Mouse (Mus musculus): ENCODE measurements around the gene Diaph3. TPM values are rescaled to one million over a fixed set of nuclear protein-coding genes. Genes with fewer than 3 reads are reported as not detected.

Diaph3 gene
- polyA plus RNA-seq, 1 experiment from 2014 or later: 5.8 TPM

DNA sequence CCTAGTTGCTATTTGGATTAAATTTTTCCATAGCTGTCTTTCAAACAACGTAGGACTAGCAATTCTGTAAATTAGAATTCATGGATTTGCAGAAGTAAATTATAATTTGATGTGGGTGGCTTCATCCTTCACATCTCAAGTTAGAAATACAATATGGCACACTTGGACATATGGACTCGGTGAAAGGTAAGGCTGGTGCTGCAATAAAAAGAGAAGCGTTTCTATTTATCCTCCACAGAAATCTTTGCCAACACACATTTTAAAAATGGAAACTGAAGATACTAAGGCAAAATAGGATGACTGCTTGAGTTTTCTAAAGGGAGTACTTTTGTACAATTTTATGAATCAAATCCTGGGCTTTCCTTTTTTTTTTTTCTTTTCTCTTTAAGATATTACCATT is 480.5 kb downstream of the Diaph3 start:
- no peaks in the 10 kb centered on the region for H3K36me3 ChIP-seq
- H3K9ac ChIP-seq: no peak overlapping the region
- H3K4me1 ChIP-seq: no peaks in the 10 kb centered on the region
- ATAC-seq (ENCODE audit: low FRiP score, low read depth): no peak
- H3K4me3 ChIP-seq: no peak overlapping the region
- H3K27me3 ChIP-seq (replicated peaks): no peaks in the 10 kb centered on the region
- no peak overlapping the region for H3K27ac ChIP-seq
- no peak overlapping the region for H3K4me2 ChIP-seq (replicated peaks)
- H3K9me3 ChIP-seq: no peaks in the 10 kb centered on the region
- WGBS: 97% methylated on average over 3 of the region's 3 CpGs

- Histone ChIP-seq H3K4me3 (no peak overlapping the region), H3K9ac (no peak overlapping the region), H3K27me3 (replicated peaks) (no peaks in the 10 kb centered on the region), H3K9me3 (no peaks in the 10 kb centered on the region), H3K4me2 (replicated peaks) (no peak overlapping the region), H3K4me1 (no peaks in the 10 kb centered on the region), H3K36me3 (no peaks in the 10 kb centered on the region), H3K27ac (no peak overlapping the region)
- WGBS: 84% methylated on average over 5 of the region's 5 CpGs
- ATAC-seq (ENCODE audit: low FRiP score, low read depth): no peak
These were observed 484.8 kb downstream of the Diaph3 start for GRCm38 (mm10) chr14:86656262-86656661.

DNA sequence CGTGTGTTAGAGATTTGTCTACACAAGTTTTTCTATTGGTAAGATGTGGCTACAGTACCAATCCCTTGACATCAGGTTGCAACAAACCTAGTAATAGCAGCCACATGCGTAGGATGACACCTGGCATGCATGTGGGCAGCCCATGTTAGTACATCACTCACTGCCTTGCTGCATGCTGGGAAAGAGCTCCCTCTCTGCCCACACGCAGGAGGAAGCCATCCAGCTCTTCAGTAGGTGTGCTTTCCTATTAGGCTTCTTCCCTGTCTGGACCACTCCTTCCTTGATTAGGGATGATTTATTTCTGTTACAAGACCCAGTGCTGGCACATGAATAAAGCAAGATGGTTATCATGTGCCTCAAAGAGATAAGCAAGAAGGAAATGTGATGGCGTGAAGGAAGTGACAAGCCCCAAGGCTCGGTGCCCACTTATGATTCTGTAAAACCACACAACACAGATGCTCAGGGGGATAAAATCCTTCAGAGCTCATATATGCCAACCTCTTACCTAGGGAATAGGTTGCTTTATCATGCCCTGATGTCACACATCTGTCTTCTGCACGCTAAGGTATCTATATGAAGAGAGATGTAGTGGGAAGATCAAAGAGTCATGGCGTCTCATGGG is 494.4 kb downstream of the Diaph3 start:
- Histone ChIP-seq H3K4me3 (no peak overlapping the region), H3K4me2 (replicated peaks) (no peak overlapping the region), H3K27ac (no peak overlapping the region), H3K9me3 (0 out of 2 replicates have a peak, but pooled peaks cover 4% of the 10 kb centered on the region), H3K4me1 (0 out of 2 replicates have a peak, but pooled peaks cover 8% of the 10 kb centered on the region), H3K9ac (no peak overlapping the region), H3K36me3 (no peaks in the 10 kb centered on the region), H3K27me3 (replicated peaks) (no peaks in the 10 kb centered on the region)
- 87% methylated on average over 7 of the region's 7 CpGs for WGBS
- no peak for ATAC-seq (ENCODE audit: low FRiP score, low read depth)

- Histone ChIP-seq H3K4me1 (0 out of 2 replicates have a peak, but pooled peaks cover 8% of the 10 kb centered on the region), H3K4me3 (no peak overlapping the region), H3K4me2 (replicated peaks) (no peak overlapping the region), H3K9ac (no peak overlapping the region), H3K27me3 (replicated peaks) (no peaks in the 10 kb centered on the region), H3K36me3 (no peaks in the 10 kb centered on the region), H3K27ac (no peak overlapping the region), H3K9me3 (0 out of 2 replicates have a peak, but pooled peaks cover 4% of the 10 kb centered on the region)
- 28% methylated on average over 7 of the region's 7 CpGs for WGBS
- peak; percentile 71 for ATAC-seq (ENCODE audit: low FRiP score, low read depth)
These were observed 498.2 kb downstream of the Diaph3 start for GRCm38 (mm10) chr14:86642831-86643241.

GRCm38 (mm10) chr14:86641839-86642238 is 499.2 kb downstream of the Diaph3 start:
- no peak overlapping the region for H3K4me3 ChIP-seq
- H3K9me3 ChIP-seq: 0 out of 2 replicates have a peak, but pooled peaks cover 4% of the 10 kb centered on the region
- no peak overlapping the region for H3K9ac ChIP-seq
- 0 out of 2 replicates have a peak, but pooled peaks cover 8% of the 10 kb centered on the region for H3K4me1 ChIP-seq
- 89% methylated on average over 3 of the region's 3 CpGs for WGBS
- no peak overlapping the region for H3K4me2 ChIP-seq (replicated peaks)
- no peak overlapping the region for H3K27ac ChIP-seq
- no peak for ATAC-seq (ENCODE audit: low FRiP score, low read depth)
- no peaks in the 10 kb centered on the region for H3K36me3 ChIP-seq
- no peaks in the 10 kb centered on the region for H3K27me3 ChIP-seq (replicated peaks)

GRCm38 (mm10) chr14:86640086-86640485 is 500.9 kb downstream of the Diaph3 start:
- no peak overlapping the region for H3K9ac ChIP-seq
- ATAC-seq (ENCODE audit: low FRiP score, low read depth): no peak
- no peak overlapping the region for H3K27ac ChIP-seq
- 0 out of 2 replicates have a peak, but pooled peaks cover 8% of the 10 kb centered on the region for H3K4me1 ChIP-seq
- H3K27me3 ChIP-seq (replicated peaks): no peaks in the 10 kb centered on the region
- no peak overlapping the region for H3K4me3 ChIP-seq
- no peaks in the 10 kb centered on the region for H3K36me3 ChIP-seq
- no peak overlapping the region for H3K4me2 ChIP-seq (replicated peaks)
- 0 out of 2 replicates have a peak, but pooled peaks cover 2% of the 10 kb centered on the region for H3K9me3 ChIP-seq
- WGBS: 71% methylated on average over 5 of the region's 5 CpGs

DNA sequence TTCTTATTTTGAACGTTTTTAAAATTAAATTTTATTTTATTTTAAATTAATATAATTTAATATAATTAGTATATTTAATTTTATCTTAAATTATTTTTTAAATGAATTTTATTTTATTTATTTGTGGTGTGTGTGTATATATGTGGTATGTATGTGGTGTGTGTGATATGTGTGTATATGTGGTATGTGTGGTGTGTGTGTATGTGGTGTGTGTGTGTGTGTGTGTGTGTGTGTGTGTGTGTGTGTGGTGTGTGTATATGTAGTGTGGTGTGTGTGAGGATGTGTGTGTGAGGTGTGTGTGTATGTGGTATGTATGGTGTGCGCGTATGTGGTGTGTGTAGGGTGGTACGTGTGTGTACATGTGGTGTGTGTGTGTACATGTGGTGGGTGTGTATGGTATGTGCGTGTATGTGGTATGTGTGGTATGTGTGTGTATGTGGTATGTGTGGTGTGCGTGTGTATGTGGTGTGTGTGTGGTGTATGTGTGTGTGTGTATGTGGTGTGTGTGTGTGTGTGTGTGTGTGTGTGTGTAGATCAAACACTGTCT is 505.4 kb downstream of the Diaph3 start:
- Histone ChIP-seq H3K27me3 (replicated peaks) (no peaks in the 10 kb centered on the region), H3K36me3 (no peaks in the 10 kb centered on the region), H3K4me2 (replicated peaks) (no peak overlapping the region), H3K27ac (no peak overlapping the region), H3K9me3 (no peaks in the 10 kb centered on the region), H3K4me3 (no peak overlapping the region), H3K4me1 (no peaks in the 10 kb centered on the region), H3K9ac (no peak overlapping the region)
- 31% methylated on average over 6 of the region's 6 CpGs for WGBS
- no peak; the same call in 1 of the 2 replicates for ATAC-seq (ENCODE audit: low FRiP score, low read depth)

GRCm38 (mm10) chr14:86635052-86635451 is 506.0 kb downstream of the Diaph3 start:
- no peak overlapping the region for H3K27ac ChIP-seq
- H3K27me3 ChIP-seq (replicated peaks): no peaks in the 10 kb centered on the region
- no peaks in the 10 kb centered on the region for H3K36me3 ChIP-seq
- no peak for ATAC-seq (ENCODE audit: low FRiP score, low read depth)
- no peaks in the 10 kb centered on the region for H3K9me3 ChIP-seq
- H3K4me1 ChIP-seq: no peaks in the 10 kb centered on the region
- no peak overlapping the region for H3K4me3 ChIP-seq
- H3K4me2 ChIP-seq (replicated peaks): no peak overlapping the region
- no peak overlapping the region for H3K9ac ChIP-seq
- WGBS: 81% methylated on average over 2 of the region's 2 CpGs

DNA sequence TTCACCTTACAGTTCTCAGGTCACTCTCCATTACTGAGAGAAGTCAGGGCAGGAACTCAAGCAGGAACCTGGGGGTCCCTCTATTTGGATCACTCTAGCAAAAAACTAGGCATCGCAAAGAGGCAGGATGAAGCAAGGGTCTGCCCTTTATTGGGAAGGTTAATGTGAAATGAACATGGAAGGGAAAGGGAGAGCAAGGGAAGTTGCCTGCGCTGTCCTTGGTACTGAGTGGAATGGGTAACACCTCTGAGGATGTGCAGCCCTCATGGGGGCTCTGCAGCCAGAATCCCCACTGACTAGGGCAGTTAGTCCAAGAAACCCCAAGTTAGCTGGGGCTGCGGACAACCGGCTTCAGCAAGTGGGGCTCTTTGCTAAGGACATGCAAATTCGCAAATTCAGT is 507.2 kb downstream of the Diaph3 start:
- no peaks in the 10 kb centered on the region for H3K27me3 ChIP-seq (replicated peaks)
- no peak overlapping the region for H3K27ac ChIP-seq
- no peaks in the 10 kb centered on the region for H3K36me3 ChIP-seq
- no peak overlapping the region for H3K4me2 ChIP-seq (replicated peaks)
- no peak for ATAC-seq (ENCODE audit: low FRiP score, low read depth)
- WGBS: 59% methylated on average over 5 of the region's 5 CpGs
- H3K4me1 ChIP-seq: no peaks in the 10 kb centered on the region
- no peaks in the 10 kb centered on the region for H3K9me3 ChIP-seq
- H3K4me3 ChIP-seq: no peak overlapping the region
- H3K9ac ChIP-seq: no peak overlapping the region

GRCm38 (mm10) chr14:86624816-86625425 is 516.1 kb downstream of the Diaph3 start:
- Histone ChIP-seq H3K36me3 (no peaks in the 10 kb centered on the region), H3K9me3 (no peaks in the 10 kb centered on the region), H3K27me3 (replicated peaks) (no peaks in the 10 kb centered on the region), H3K9ac (no peak overlapping the region), H3K4me3 (no peak overlapping the region), H3K4me1 (no peaks in the 10 kb centered on the region), H3K4me2 (replicated peaks) (no peak overlapping the region), H3K27ac (no peak overlapping the region)
- no peak for ATAC-seq (ENCODE audit: low FRiP score, low read depth)
- 92% methylated on average over 5 of the region's 5 CpGs for WGBS

- ATAC-seq (ENCODE audit: low FRiP score, low read depth): no peak
- 68% methylated on average over 5 of the region's 5 CpGs for WGBS
These were observed 521.4 kb downstream of the Diaph3 start for GRCm38 (mm10) chr14:86619637-86620036.

More at GRCm38 (mm10) chr14:86619637-86620036, 521.4 kb downstream of the Diaph3 start:
- H3K36me3 ChIP-seq: no peaks in the 10 kb centered on the region
- no peaks in the 10 kb centered on the region for H3K9me3 ChIP-seq
- no peaks in the 10 kb centered on the region for H3K27me3 ChIP-seq (replicated peaks)
- no peak overlapping the region for H3K4me3 ChIP-seq
- no peaks in the 10 kb centered on the region for H3K4me1 ChIP-seq
- no peak overlapping the region for H3K4me2 ChIP-seq (replicated peaks)
- H3K27ac ChIP-seq: no peak overlapping the region
- H3K9ac ChIP-seq: no peak overlapping the region

Data from neural tube, embryonic 12.5 days (tissue).